Mouse (Mus musculus) liver, adult 2 months (tissue): ENCODE data around the gene Sart1.

ENCODE experiments used
- CTCF ChIP-seq: fragments of 200-500 bp; IDR thresholded peaks from 2 replicates; pipeline ENCODE4 v1.5.1; 2011; ENCODE audit warnings: low read depth, low read length, control low read depth
- POLR2A ChIP-seq: fragments of 200-500 bp; IDR thresholded peaks from 2 replicates; pipeline ENCODE4 v1.6.1; 2011; ENCODE audit warnings: low read length, control low read depth; ENCODE audit not compliant: insufficient read depth; ENCODE audit errors: extremely low read depth

DNA sequence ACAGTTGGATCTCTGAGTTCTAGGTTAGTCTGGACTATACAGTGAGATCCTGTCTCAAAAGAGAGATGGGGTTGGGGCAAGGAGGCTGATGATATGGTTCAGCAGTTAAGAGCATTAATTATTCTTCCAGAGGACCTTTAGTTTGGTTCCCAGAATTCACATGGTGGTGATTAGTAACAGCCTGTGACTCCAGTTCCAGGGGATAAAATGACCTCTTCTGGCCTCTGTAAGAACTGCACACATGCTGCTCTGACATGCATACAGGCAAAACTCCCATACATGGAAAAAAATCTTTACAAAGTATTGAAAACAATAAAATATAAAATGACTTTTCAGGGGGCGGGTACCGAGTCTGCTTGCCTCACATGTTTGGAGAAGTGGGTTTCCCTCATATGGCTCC is 39.6 kb upstream of the Sart1 start:
- peak; percentile 28; the same call in 1 of the 2 replicates for TF ChIP-seq CTCF
- no peak for TF ChIP-seq POLR2A
